Mouse (Mus musculus) C2C12 (cell line): ENCODE results near the gene Hscb.
A peak's percentile ranks its signal among the peaks of the same experiment; 100 is the strongest.

ENCODE experiments used
- CEBPB ChIP-seq: IDR thresholded peaks from one replicate; pipeline ENCODE4 v1.6.1; 2011; ENCODE audit warnings: low read depth, mild to moderate bottlenecking, control low read depth, moderate library complexity
- CTCF ChIP-seq: IDR thresholded peaks from one replicate; pipeline ENCODE4 v1.5.1; 2011; ENCODE audit not compliant: control insufficient read depth, insufficient read depth, insufficient read length
- MAX ChIP-seq: IDR thresholded peaks from one replicate; pipeline ENCODE4 v1.6.1; 2011; ENCODE audit warnings: mild to moderate bottlenecking, control low read depth
- MYOD1 ChIP-seq: IDR thresholded peaks from one replicate; pipeline ENCODE4 v1.6.1; 2011; ENCODE audit warnings: low read depth; ENCODE audit not compliant: control insufficient read depth, insufficient read length

GRCm38 (mm10) chr5:110839678-110840365 is at the start of gene Hscb, which contains the start of gene Chek2:
- TF ChIP-seq CTCF: peak; percentile 15
- TF ChIP-seq MAX: peak; percentile 55
- TF ChIP-seq CEBPB: no peak
- TF ChIP-seq MYOD1: no peak
